Mouse (Mus musculus) midbrain, postnatal 0 days (tissue): ENCODE data around the gene C1ql1. TPM values are rescaled to one million over a fixed set of nuclear protein-coding genes. Genes with fewer than 3 reads are reported as not detected.

Experiments used
- ATAC-seq: fragments of 200-750 bp; cut with Nextera tagmentation; 2 replicates; pipeline ENCODE4 v1.8.0; 2017; ENCODE audit warnings: moderate number of reproducible peaks, mild to moderate bottlenecking, moderate TSS enrichment, moderate library complexity; ENCODE audit not compliant: low FRiP score
- DNase-seq: peaks from one replicate; pipeline ENCODE4 v3.0.0-alpha.2; 2015; ENCODE audit warnings: low spot score
- H3K27ac ChIP-seq: fragments of 300-500 bp; sonication (generic); 2 replicates; pipeline ENCODE4 v1.5.1; 2014; ENCODE audit warnings: low read depth, mild to moderate bottlenecking, low read length, mixed read lengths
- H3K27me3 ChIP-seq: fragments of 300-500 bp; sonication (generic); 2 replicates; pipeline ENCODE4 v1.6.1; 2014; ENCODE audit warnings: low read length, control low read depth, mixed read lengths; ENCODE audit not compliant: insufficient read depth
- H3K36me3 ChIP-seq: fragments of 300-500 bp; sonication (generic); 2 replicates; pipeline ENCODE4 v1.6.1; 2014; ENCODE audit warnings: low read length, control low read depth, mixed read lengths; ENCODE audit not compliant: insufficient read depth
- H3K4me1 ChIP-seq: fragments of 300-500 bp; sonication (generic); 2 replicates; pipeline ENCODE4 v1.6.1; 2014; ENCODE audit warnings: mild to moderate bottlenecking, control low read depth, antibody characterized with exemption, low read length, mixed read lengths; ENCODE audit not compliant: insufficient read depth
- H3K4me2 ChIP-seq: fragments of 300-500 bp; sonication (generic); 2 replicates; pipeline ENCODE4 v1.6.1; 2014; ENCODE audit warnings: low read depth, mild to moderate bottlenecking, low read length, mixed read lengths; ENCODE audit not compliant: poor library complexity, severe bottlenecking
- H3K4me3 ChIP-seq: fragments of 300-500 bp; sonication (generic); 2 replicates; pipeline ENCODE4 v1.5.1; 2014; ENCODE audit warnings: low read depth, mild to moderate bottlenecking, low read length, moderate library complexity
- H3K9ac ChIP-seq: fragments of 300-500 bp; sonication (generic); replicated peaks from 2 replicates; pipeline ENCODE4 v1.6.1; 2014; ENCODE audit warnings: mild to moderate bottlenecking, low read length, moderate library complexity, mixed read lengths; ENCODE audit not compliant: poor library complexity, severe bottlenecking
- H3K9me3 ChIP-seq: fragments of 300-500 bp; sonication (generic); 2 replicates; pipeline ENCODE4 v1.6.1; 2016; ENCODE audit warnings: low read length, control low read depth
- CTCF ChIP-seq: IDR thresholded peaks from 2 replicates; pipeline ENCODE4 v1.5.1; 2016; ENCODE audit warnings: antibody characterized with exemption, mild to moderate bottlenecking
- WGBS: fragments of 180-500 bp; shearing (Covaris S2); extraction: QIAGEN DNeasy Blood & Tissue Kit; methylation state at CpG from one replicate; pipeline ENCODE4 v1.1.7; 2014; 5-methylcytosine and 5-hydroxymethylcytosine counted together
- polyA plus RNA-seq: library from polyadenylated mRNA; unstranded; fragments of >200 nt; fragmentation: Nextera tagmentation; extraction: Ambion mirVana; gene quantifications from 2 replicates; pipeline ENCODE4 v1.2.1, GENCODE M21; 2015
- total RNA-seq: library from RNA; depleted of rRNA; stranded (reverse); fragments of >200 nt; gene quantifications from 2 replicates; pipeline ENCODE4 v1.2.3, GENCODE M21; 2014

The C1ql1 gene
- total and polyA plus RNA-seq, 2 experiments from 2014 or later = 15.8 to 45.6 TPM

GRCm38 (mm10) chr11:102961082-102961481 lies 14.6 kb upstream of the C1ql1 start:
- Histone ChIP-seq H3K4me1 (peaks cover 9% of the 10 kb centered on the region; the same call in 1 of the 2 replicates), H3K4me3 (no peak overlapping the region), H3K27me3 (no peaks in the 10 kb centered on the region), H3K4me2 (no peak overlapping the region), H3K36me3 (no peaks in the 10 kb centered on the region), H3K27ac (no peak overlapping the region), H3K9ac (no peak overlapping the region), H3K9me3 (no peaks in the 10 kb centered on the region)
- 88% methylated on average over 4 of the region's 4 CpGs for WGBS
- DNase-seq (no peak), ATAC-seq (no peak)
- TF ChIP-seq CTCF = no peak

GRCm38 (mm10) chr11:102958870-102959269 lies 12.4 kb upstream of the C1ql1 start:
- Histone ChIP-seq H3K4me3 (no peak overlapping the region), H3K27ac (no peak overlapping the region), H3K27me3 (no peaks in the 10 kb centered on the region), H3K9ac (no peak overlapping the region), H3K9me3 (no peaks in the 10 kb centered on the region), H3K36me3 (no peaks in the 10 kb centered on the region), H3K4me2 (no peak overlapping the region), H3K4me1 (peaks cover 9% of the 10 kb centered on the region; the same call in 1 of the 2 replicates)
- no peak for DNase-seq
- ATAC-seq = no peak
- WGBS = 77% methylated on average over 1 of the region's 1 CpGs
- 0 out of 2 replicates have a peak, but pooled peaks have one; percentile 4 for TF ChIP-seq CTCF

- no peaks in the 10 kb centered on the region for H3K36me3 ChIP-seq
- no peaks in the 10 kb centered on the region for H3K9me3 ChIP-seq
- H3K4me1 ChIP-seq = peaks cover 6% of the 10 kb centered on the region; the same call in 1 of the 2 replicates
- no peak overlapping the region for H3K4me2 ChIP-seq
- ATAC-seq (no peak), DNase-seq (no peak)
- H3K9ac ChIP-seq = no peak overlapping the region
- TF ChIP-seq CTCF = no peak
- H3K4me3 ChIP-seq = no peak overlapping the region
- 90% methylated on average over 6 of the region's 6 CpGs for WGBS
- H3K27ac ChIP-seq = no peak overlapping the region
- no peaks in the 10 kb centered on the region for H3K27me3 ChIP-seq
Measured at GRCm38 (mm10) chr11:102958431-102958830, 11.9 kb upstream of the C1ql1 start.

- Histone ChIP-seq H3K4me3 (no peak overlapping the region), H3K36me3 (no peaks in the 10 kb centered on the region), H3K4me2 (no peak overlapping the region), H3K4me1 (no peaks in the 10 kb centered on the region), H3K27ac (no peak overlapping the region), H3K9ac (no peak overlapping the region), H3K27me3 (no peaks in the 10 kb centered on the region), H3K9me3 (no peaks in the 10 kb centered on the region)
- ATAC-seq (no peak), DNase-seq (peak; percentile 34)
- no peak for TF ChIP-seq CTCF
- WGBS = 80% methylated on average over 8 of the region's 8 CpGs
Measured at GRCm38 (mm10) chr11:102957692-102958091, 11.2 kb upstream of the C1ql1 start.

- no peak for TF ChIP-seq CTCF
- 43% methylated on average over 16 of the region's 16 CpGs for WGBS
- Histone ChIP-seq H3K27ac (0 out of 2 replicates have a peak overlapping the region, but pooled peaks have one; percentile 32), H3K4me3 (no peak overlapping the region), H3K36me3 (no peaks in the 10 kb centered on the region), H3K9me3 (no peaks in the 10 kb centered on the region), H3K27me3 (no peaks in the 10 kb centered on the region), H3K4me1 (no peaks in the 10 kb centered on the region), H3K9ac (peak overlapping the region; percentile 24; the same call in 1 of the 2 replicates), H3K4me2 (no peak overlapping the region)
- ATAC-seq (no peak), DNase-seq (peak; percentile 21)
Measured at GRCm38 (mm10) chr11:102956962-102957614, 10.6 kb upstream of the C1ql1 start.

- no peaks in the 10 kb centered on the region for H3K36me3 ChIP-seq
- H3K4me3 ChIP-seq = no peak overlapping the region
- TF ChIP-seq CTCF = no peak
- DNase-seq (no peak), ATAC-seq (no peak)
- no peak overlapping the region for H3K9ac ChIP-seq
- peaks cover 5% of the 10 kb centered on the region for H3K27me3 ChIP-seq
- H3K4me2 ChIP-seq = no peak overlapping the region
- H3K27ac ChIP-seq = no peak overlapping the region
- no peaks in the 10 kb centered on the region for H3K9me3 ChIP-seq
- H3K4me1 ChIP-seq = peaks cover 5% of the 10 kb centered on the region
- 17% methylated on average over 6 of the region's 6 CpGs for WGBS
Measured at GRCm38 (mm10) chr11:102952922-102953321, 6.4 kb upstream of the C1ql1 start.
